Mouse (Mus musculus): Measurements from ENCODE around the gene Baiap2l2. TPM values are rescaled to one million over a fixed set of nuclear protein-coding genes. Genes with fewer than 3 reads are reported as not detected.

Gene Baiap2l2
- polyA plus RNA-seq, 1 experiment from 2014 or later: 2.6 TPM

DNA sequence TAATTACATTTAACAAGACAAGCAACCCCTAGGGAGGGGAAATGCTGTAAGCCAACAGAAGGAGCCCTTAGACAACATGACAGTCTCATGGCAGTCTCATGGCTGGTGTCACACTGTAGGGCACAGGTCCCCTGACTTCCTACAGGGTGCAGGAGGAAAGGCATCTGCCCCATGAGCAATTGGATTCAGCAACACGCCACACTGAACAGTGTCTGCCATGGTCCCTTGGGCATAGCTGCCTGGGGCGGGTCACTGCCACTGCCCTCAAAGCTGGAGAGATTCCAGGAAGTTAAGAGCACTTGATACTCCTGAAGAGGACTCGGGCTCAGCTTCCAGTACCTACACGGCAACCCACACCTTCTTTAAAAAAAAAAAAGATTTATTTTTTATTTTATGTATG is 40.9 kb upstream of the Baiap2l2 start:
- H3K27me3 ChIP-seq (ENCODE audit: control insufficient read depth, insufficient read depth, low read depth, low read length): no peaks in the 10 kb centered on the region
- 50% methylated on average over 4 of the region's 4 CpGs for WGBS (ENCODE audit: insufficient replicate concordance)
- H3K4me3 ChIP-seq (ENCODE audit: low read depth, low read length): no peak overlapping the region
- no peak for ATAC-seq (ENCODE audit: low read depth)
- peak overlapping the region; percentile 92 for H3K27ac ChIP-seq (ENCODE audit: low read length)
- H3K9ac ChIP-seq (ENCODE audit: low read depth, low read length): no peak overlapping the region
- no peaks in the 10 kb centered on the region for H3K9me3 ChIP-seq (replicated peaks; ENCODE audit: control insufficient read depth, low read length)
- no peaks in the 10 kb centered on the region for H3K36me3 ChIP-seq (ENCODE audit: control insufficient read depth, insufficient read depth)
- H3K4me2 ChIP-seq (ENCODE audit: low read depth, low read length): peak overlapping the region; percentile 93; the same call in 1 of the 2 replicates
- H3K4me1 ChIP-seq (ENCODE audit: control insufficient read depth, low read depth, low read length): peaks cover 58% of the 10 kb centered on the region

- Histone ChIP-seq H3K9me3 (replicated peaks; ENCODE audit: control insufficient read depth, low read length) (no peaks in the 10 kb centered on the region), H3K4me2 (ENCODE audit: low read depth, low read length) (no peak overlapping the region), H3K36me3 (ENCODE audit: control insufficient read depth, insufficient read depth) (no peaks in the 10 kb centered on the region), H3K27ac (ENCODE audit: low read length) (no peak overlapping the region), H3K4me1 (ENCODE audit: control insufficient read depth, low read depth, low read length) (peaks cover 60% of the 10 kb centered on the region), H3K9ac (ENCODE audit: low read depth, low read length) (no peak overlapping the region), H3K27me3 (ENCODE audit: control insufficient read depth, insufficient read depth, low read depth, low read length) (no peaks in the 10 kb centered on the region), H3K4me3 (ENCODE audit: low read depth, low read length) (no peak overlapping the region)
- ATAC-seq (ENCODE audit: low read depth): no peak
- 50% methylated on average over 3 of the region's 3 CpGs for WGBS (ENCODE audit: insufficient replicate concordance)
Observed at GRCm38 (mm10) chr15:79325742-79326141, 40.4 kb upstream of the Baiap2l2 start.

GRCm38 (mm10) chr15:79324373-79324772 is 39.0 kb upstream of the Baiap2l2 start:
- 67% methylated on average over 3 of the region's 3 CpGs for WGBS (ENCODE audit: insufficient replicate concordance)

DNA sequence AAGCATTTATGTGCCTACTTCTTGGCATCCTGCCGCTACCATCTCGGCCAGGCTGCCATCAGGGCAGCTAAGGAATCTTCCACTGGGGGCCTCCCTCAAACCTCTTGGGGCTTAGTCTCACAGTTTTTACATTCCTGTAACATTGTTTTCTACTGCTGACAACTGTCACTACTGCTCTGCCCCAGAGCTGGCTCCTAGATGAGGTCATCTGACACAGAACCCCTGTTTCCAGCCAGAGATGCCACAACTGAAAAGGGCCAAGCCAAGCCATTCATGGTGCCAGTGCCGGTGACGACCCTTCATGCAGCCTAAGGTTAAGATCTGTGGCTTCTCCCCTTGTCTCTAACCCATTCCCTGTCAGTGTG is 38.4 kb upstream of the Baiap2l2 start:
- Histone ChIP-seq H3K4me1 (ENCODE audit: control insufficient read depth, low read depth, low read length) (peaks cover 57% of the 10 kb centered on the region), H3K27me3 (ENCODE audit: control insufficient read depth, insufficient read depth, low read depth, low read length) (no peaks in the 10 kb centered on the region), H3K4me3 (ENCODE audit: low read depth, low read length) (no peak overlapping the region), H3K4me2 (ENCODE audit: low read depth, low read length) (no peak overlapping the region), H3K36me3 (ENCODE audit: control insufficient read depth, insufficient read depth) (no peaks in the 10 kb centered on the region), H3K27ac (ENCODE audit: low read length) (peak overlapping the region; percentile 84), H3K9me3 (replicated peaks; ENCODE audit: control insufficient read depth, low read length) (no peaks in the 10 kb centered on the region), H3K9ac (ENCODE audit: low read depth, low read length) (no peak overlapping the region; the same call in 1 of the 2 replicates)
- ATAC-seq (ENCODE audit: low read depth): no peak
- 64% methylated on average over 4 of the region's 4 CpGs for WGBS (ENCODE audit: insufficient replicate concordance)

More at GRCm38 (mm10) chr15:79324373-79324772, 39.0 kb upstream of the Baiap2l2 start:
- Histone ChIP-seq H3K9ac (ENCODE audit: low read depth, low read length) (no peak overlapping the region; the same call in 1 of the 2 replicates), H3K27me3 (ENCODE audit: control insufficient read depth, insufficient read depth, low read depth, low read length) (no peaks in the 10 kb centered on the region), H3K36me3 (ENCODE audit: control insufficient read depth, insufficient read depth) (no peaks in the 10 kb centered on the region), H3K9me3 (replicated peaks; ENCODE audit: control insufficient read depth, low read length) (no peaks in the 10 kb centered on the region), H3K4me2 (ENCODE audit: low read depth, low read length) (no peak overlapping the region), H3K27ac (ENCODE audit: low read length) (peak overlapping the region; percentile 84), H3K4me3 (ENCODE audit: low read depth, low read length) (no peak overlapping the region), H3K4me1 (ENCODE audit: control insufficient read depth, low read depth, low read length) (peaks cover 60% of the 10 kb centered on the region)
- no peak for ATAC-seq (ENCODE audit: low read depth)

- no peak overlapping the region for H3K9ac ChIP-seq (ENCODE audit: low read depth, low read length)
- no peaks in the 10 kb centered on the region for H3K9me3 ChIP-seq (replicated peaks; ENCODE audit: control insufficient read depth, low read length)
- ATAC-seq (ENCODE audit: low read depth): peak; percentile 5; the same call in 1 of the 2 replicates
- peaks cover 54% of the 10 kb centered on the region for H3K4me1 ChIP-seq (ENCODE audit: control insufficient read depth, low read depth, low read length)
- H3K4me3 ChIP-seq (ENCODE audit: low read depth, low read length): no peak overlapping the region
- peak overlapping the region; percentile 84 for H3K27ac ChIP-seq (ENCODE audit: low read length)
- no peaks in the 10 kb centered on the region for H3K27me3 ChIP-seq (ENCODE audit: control insufficient read depth, insufficient read depth, low read depth, low read length)
- no peak overlapping the region for H3K4me2 ChIP-seq (ENCODE audit: low read depth, low read length)
- no peaks in the 10 kb centered on the region for H3K36me3 ChIP-seq (ENCODE audit: control insufficient read depth, insufficient read depth)
- 40% methylated on average over 6 of the region's 6 CpGs for WGBS (ENCODE audit: insufficient replicate concordance)
Observed at GRCm38 (mm10) chr15:79322991-79323790, 37.9 kb upstream of the Baiap2l2 start.

- no peaks in the 10 kb centered on the region for H3K27me3 ChIP-seq (ENCODE audit: control insufficient read depth, insufficient read depth, low read depth, low read length)
- no peaks in the 10 kb centered on the region for H3K9me3 ChIP-seq (replicated peaks; ENCODE audit: control insufficient read depth, low read length)
- H3K4me1 ChIP-seq (ENCODE audit: control insufficient read depth, low read depth, low read length): peaks cover 53% of the 10 kb centered on the region
- H3K36me3 ChIP-seq (ENCODE audit: control insufficient read depth, insufficient read depth): no peaks in the 10 kb centered on the region
- no peak for ATAC-seq (ENCODE audit: low read depth)
- 31% methylated on average over 11 of the region's 11 CpGs for WGBS (ENCODE audit: insufficient replicate concordance)
- H3K9ac ChIP-seq (ENCODE audit: low read depth, low read length): 0 out of 2 replicates have a peak overlapping the region, but pooled peaks have one; percentile 16
- H3K4me3 ChIP-seq (ENCODE audit: low read depth, low read length): no peak overlapping the region
- H3K27ac ChIP-seq (ENCODE audit: low read length): peak overlapping the region; percentile 84
- peak overlapping the region; percentile 26; the same call in 1 of the 2 replicates for H3K4me2 ChIP-seq (ENCODE audit: low read depth, low read length)
Observed at GRCm38 (mm10) chr15:79322281-79322990, 37.1 kb upstream of the Baiap2l2 start.

DNA sequence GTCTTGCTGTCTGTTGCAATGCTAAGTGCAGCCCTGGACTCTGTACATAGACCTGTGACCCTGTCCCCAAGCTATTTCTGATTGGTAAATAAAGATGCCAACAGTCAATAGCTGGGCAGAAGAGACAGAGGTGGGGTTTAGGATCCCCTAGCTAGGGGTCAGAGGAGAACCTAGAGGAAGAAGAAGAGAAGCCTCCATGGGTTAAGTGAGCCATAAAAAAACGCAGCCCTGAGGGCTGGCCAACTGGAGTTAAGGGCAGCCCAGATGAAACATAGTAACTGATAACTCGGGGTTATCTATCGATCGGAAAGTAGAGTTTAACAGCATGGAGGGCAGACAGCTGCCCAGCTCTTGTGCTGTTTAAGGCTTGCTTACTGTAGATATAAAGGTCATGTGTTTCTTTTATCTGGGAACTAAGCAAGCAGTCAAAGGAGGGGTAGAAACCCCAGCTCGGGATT is 36.4 kb upstream of the Baiap2l2 start:
- no peaks in the 10 kb centered on the region for H3K9me3 ChIP-seq (replicated peaks; ENCODE audit: control insufficient read depth, low read length)
- no peaks in the 10 kb centered on the region for H3K27me3 ChIP-seq (ENCODE audit: control insufficient read depth, insufficient read depth, low read depth, low read length)
- H3K9ac ChIP-seq (ENCODE audit: low read depth, low read length): 0 out of 2 replicates have a peak overlapping the region, but pooled peaks have one; percentile 10
- 14% methylated on average over 5 of the region's 5 CpGs for WGBS (ENCODE audit: insufficient replicate concordance)
- H3K36me3 ChIP-seq (ENCODE audit: control insufficient read depth, insufficient read depth): no peaks in the 10 kb centered on the region
- H3K4me1 ChIP-seq (ENCODE audit: control insufficient read depth, low read depth, low read length): peaks cover 46% of the 10 kb centered on the region
- H3K4me3 ChIP-seq (ENCODE audit: low read depth, low read length): no peak overlapping the region
- peak; percentile 80 for ATAC-seq (ENCODE audit: low read depth)
- peak overlapping the region; percentile 84 for H3K27ac ChIP-seq (ENCODE audit: low read length)
- peak overlapping the region; percentile 26 for H3K4me2 ChIP-seq (ENCODE audit: low read depth, low read length)

GRCm38 (mm10) chr15:79313848-79314369 is 28.6 kb upstream of the Baiap2l2 start:
- Histone ChIP-seq H3K27ac (ENCODE audit: low read length) (no peak overlapping the region), H3K4me2 (ENCODE audit: low read depth, low read length) (no peak overlapping the region), H3K4me1 (ENCODE audit: control insufficient read depth, low read depth, low read length) (no peaks in the 10 kb centered on the region), H3K27me3 (ENCODE audit: control insufficient read depth, insufficient read depth, low read depth, low read length) (no peaks in the 10 kb centered on the region), H3K9me3 (replicated peaks; ENCODE audit: control insufficient read depth, low read length) (no peaks in the 10 kb centered on the region), H3K4me3 (ENCODE audit: low read depth, low read length) (no peak overlapping the region), H3K36me3 (ENCODE audit: control insufficient read depth, insufficient read depth) (no peaks in the 10 kb centered on the region), H3K9ac (ENCODE audit: low read depth, low read length) (no peak overlapping the region)
- 75% methylated on average over 8 of the region's 8 CpGs for WGBS (ENCODE audit: insufficient replicate concordance)
- no peak for ATAC-seq (ENCODE audit: low read depth)
